Mouse (Mus musculus): ENCODE measurements around the gene Dpt.

- TF ChIP-seq CTCF (IDR thresholded peaks at IDR 0.05; ENCODE audit: borderline replicate concordance, control insufficient read depth, extremely low read depth, insufficient read depth, low read length, poor library complexity) (no peak), POLR2A (IDR thresholded peaks at IDR 0.05; ENCODE audit: control insufficient read depth, extremely low read depth, insufficient read depth, low read length, poor library complexity) (no peak)
These were observed 36.0 kb downstream of the Dpt start for GRCm38 (mm10) chr1:164832459-164832858.
